Mouse (Mus musculus) liver, embryonic 16.5 days (tissue): ENCODE data around the gene Ints14. TPM values are rescaled to one million over a fixed set of nuclear protein-coding genes. Genes with fewer than 3 reads are reported as not detected.
"Not testable (repeated sequence)": the region's sequence is repeated elsewhere in the genome, so short reads cannot be mapped to it uniquely, and the experiment has no call there.

Experiments used
- ATAC-seq: fragments of 200-750 bp; cut with Nextera tagmentation; 2 replicates; pipeline ENCODE4 v1.8.0; 2017; ENCODE audit warnings: low read depth, mild to moderate bottlenecking, moderate number of reproducible peaks, moderate library complexity
- H3K27ac ChIP-seq: fragments of 300-500 bp; sonication (generic); 2 replicates; pipeline ENCODE4 v1.5.1; 2014; ENCODE audit warnings: mild to moderate bottlenecking, low read length
- H3K27me3 ChIP-seq: fragments of 300-500 bp; sonication (generic); 2 replicates; pipeline ENCODE4 v1.6.1; 2014; ENCODE audit warnings: low read depth, low read length, mixed read lengths; ENCODE audit not compliant: control insufficient read depth, insufficient read depth
- H3K36me3 ChIP-seq: fragments of 300-500 bp; sonication (generic); 2 replicates; pipeline ENCODE4 v1.6.1; 2014; ENCODE audit warnings: mild to moderate bottlenecking; ENCODE audit not compliant: control insufficient read depth, insufficient read depth
- H3K4me1 ChIP-seq: fragments of 300-500 bp; sonication (generic); 2 replicates; pipeline ENCODE4 v1.6.1; 2014; ENCODE audit warnings: low read depth, low read length, mixed read lengths; ENCODE audit not compliant: control insufficient read depth
- H3K4me2 ChIP-seq: fragments of 300-500 bp; sonication (generic); 2 replicates; pipeline ENCODE4 v1.6.1; 2014; ENCODE audit warnings: low read depth, low read length, mixed read lengths
- H3K4me3 ChIP-seq: fragments of 300-500 bp; sonication (generic); 2 replicates; pipeline ENCODE4 v1.5.1; 2014; ENCODE audit warnings: low read depth, mild to moderate bottlenecking, low read length
- H3K9ac ChIP-seq: fragments of 300-500 bp; sonication (generic); 2 replicates; pipeline ENCODE4 v1.6.1; 2014; ENCODE audit warnings: low read depth, low read length
- H3K9me3 ChIP-seq: fragments of 300-500 bp; sonication (generic); replicated peaks from 2 replicates; pipeline ENCODE4 v1.6.1; 2016; ENCODE audit warnings: low read length; ENCODE audit not compliant: control insufficient read depth
- WGBS: fragments of 180-500 bp; shearing (Covaris S2); extraction: QIAGEN DNeasy Blood & Tissue Kit; methylation state at CpG from one replicate; pipeline ENCODE4 v1.1.7; 2014; ENCODE audit not compliant: insufficient replicate concordance; 5-methylcytosine and 5-hydroxymethylcytosine counted together
- polyA plus RNA-seq: library from polyadenylated mRNA; unstranded; fragments of >200 nt; fragmentation: Nextera tagmentation; extraction: Ambion mirVana; gene quantifications from 2 replicates; pipeline ENCODE4 v1.2.1, GENCODE M21; 2015

The Ints14 gene
- polyA plus RNA-seq, 1 experiment from 2014 or later, result 19.1 TPM

GRCm38 (mm10) chr9:64980548-64980947, 19.8 kb downstream of the Ints14 start:
- no peak overlapping the region for H3K4me3 ChIP-seq
- H3K4me2 ChIP-seq, result no peak overlapping the region
- 75% methylated on average over 3 of the region's 3 CpGs for WGBS
- ATAC-seq, result no peak
- no peaks in the 10 kb centered on the region for H3K27me3 ChIP-seq
- H3K27ac ChIP-seq, result no peak overlapping the region
- peaks cover 9% of the 10 kb centered on the region for H3K4me1 ChIP-seq
- H3K36me3 ChIP-seq, result peaks cover 50% of the 10 kb centered on the region
- no peak overlapping the region for H3K9ac ChIP-seq
- H3K9me3 ChIP-seq, result no peaks in the 10 kb centered on the region

GRCm38 (mm10) chr9:64981904-64982303, 21.2 kb downstream of the Ints14 start:
- H3K9ac ChIP-seq, result no peak overlapping the region

GRCm38 (mm10) chr9:64985037-64985794, 24.5 kb downstream of the Ints14 start:
- 29% methylated on average over 8 of the region's 8 CpGs for WGBS
- peak; percentile 91 for ATAC-seq
- Histone ChIP-seq H3K4me3 (no peak overlapping the region), H3K4me1 (peaks cover 14% of the 10 kb centered on the region), H3K9ac (no peak overlapping the region), H3K27ac (peak overlapping the region; percentile 39; the same call in 1 of the 2 replicates), H3K27me3 (no peaks in the 10 kb centered on the region), H3K9me3 (no peaks in the 10 kb centered on the region), H3K4me2 (peak overlapping the region; percentile 21), H3K36me3 (peaks cover 52% of the 10 kb centered on the region)

More at GRCm38 (mm10) chr9:64981904-64982303, 21.2 kb downstream of the Ints14 start:
- Histone ChIP-seq H3K36me3 (peaks cover 54% of the 10 kb centered on the region), H3K27me3 (no peaks in the 10 kb centered on the region), H3K4me3 (no peak overlapping the region), H3K9me3 (no peaks in the 10 kb centered on the region), H3K4me1 (peaks cover 14% of the 10 kb centered on the region), H3K4me2 (no peak overlapping the region), H3K27ac (no peak overlapping the region)
- WGBS, result 44% methylated on average over 1 of the region's 1 CpGs
- ATAC-seq, result no peak

DNA sequence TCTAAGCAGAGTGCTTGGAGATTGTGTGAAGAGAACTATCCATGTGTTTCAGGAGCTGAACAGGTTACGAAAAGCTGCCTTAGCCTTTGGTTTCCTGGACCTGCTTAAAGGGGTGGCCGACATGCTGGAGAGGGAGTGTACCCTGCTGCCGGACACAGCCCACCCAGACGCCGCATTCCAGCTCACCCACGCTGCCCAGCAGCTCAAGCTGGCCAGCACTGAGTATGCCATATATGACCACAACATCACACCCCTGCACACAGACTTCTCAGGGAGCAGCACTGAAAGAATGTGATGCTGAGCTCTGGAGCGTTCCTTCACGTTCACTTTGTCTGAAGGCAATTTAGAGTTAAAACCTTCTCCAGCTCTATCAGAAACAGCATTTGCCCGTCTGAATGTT, 25.1 kb downstream of the Ints14 start:
- Histone ChIP-seq H3K4me2 (peak overlapping the region; percentile 21; the same call in 1 of the 2 replicates), H3K36me3 (peaks cover 51% of the 10 kb centered on the region), H3K27ac (peak overlapping the region; percentile 2; the same call in 1 of the 2 replicates), H3K4me3 (no peak overlapping the region), H3K4me1 (peaks cover 14% of the 10 kb centered on the region), H3K9me3 (no peaks in the 10 kb centered on the region), H3K9ac (no peak overlapping the region), H3K27me3 (no peaks in the 10 kb centered on the region)
- WGBS, result 85% methylated on average over 9 of the region's 9 CpGs
- no peak for ATAC-seq

- no peak for ATAC-seq
- H3K9ac ChIP-seq, result no peak overlapping the region
- WGBS, result 77% methylated on average over 2 of the region's 2 CpGs
- H3K9me3 ChIP-seq, result no peaks in the 10 kb centered on the region
- H3K27me3 ChIP-seq, result no peaks in the 10 kb centered on the region
- peaks cover 14% of the 10 kb centered on the region for H3K4me1 ChIP-seq
- H3K4me3 ChIP-seq, result no peak overlapping the region
- H3K4me2 ChIP-seq, result no peak overlapping the region
- no peak overlapping the region for H3K27ac ChIP-seq
- peaks cover 33% of the 10 kb centered on the region for H3K36me3 ChIP-seq
Measured at GRCm38 (mm10) chr9:64987651-64988050, 26.9 kb downstream of the Ints14 start.

DNA sequence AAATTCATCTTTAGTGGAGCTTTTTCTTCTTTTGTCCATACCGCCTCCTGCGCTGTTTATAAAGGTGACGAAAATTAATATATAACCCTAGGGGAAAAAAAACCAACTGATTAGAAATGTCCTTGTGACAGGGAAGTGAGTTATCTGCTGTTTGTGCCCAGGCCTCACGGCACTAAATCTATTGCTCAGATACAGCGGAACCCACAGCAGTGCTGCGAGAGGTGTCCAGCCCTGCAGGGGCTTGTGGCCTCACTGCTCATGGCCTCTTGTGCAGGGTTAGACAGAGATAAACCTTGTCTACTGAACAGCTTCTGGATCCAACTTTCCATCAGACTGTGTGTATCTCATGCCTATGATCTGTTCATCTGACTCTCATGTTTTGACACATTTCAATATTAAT, 27.7 kb downstream of the Ints14 start:
- Histone ChIP-seq H3K4me1 (peaks cover 14% of the 10 kb centered on the region), H3K4me3 (no peak overlapping the region), H3K27ac (no peak overlapping the region), H3K36me3 (peaks cover 30% of the 10 kb centered on the region), H3K27me3 (no peaks in the 10 kb centered on the region), H3K4me2 (no peak overlapping the region), H3K9me3 (no peaks in the 10 kb centered on the region), H3K9ac (no peak overlapping the region)
- ATAC-seq, result no peak
- WGBS, result 58% methylated on average over 6 of the region's 6 CpGs

GRCm38 (mm10) chr9:64990291-64990690, 29.6 kb downstream of the Ints14 start:
- peaks cover 7% of the 10 kb centered on the region for H3K4me1 ChIP-seq
- no peaks in the 10 kb centered on the region for H3K27me3 ChIP-seq
- no peak overlapping the region for H3K4me3 ChIP-seq
- ATAC-seq, result no peak
- peaks cover 25% of the 10 kb centered on the region for H3K36me3 ChIP-seq
- no peak overlapping the region for H3K9ac ChIP-seq
- H3K4me2 ChIP-seq, result no peak overlapping the region
- H3K27ac ChIP-seq, result no peak overlapping the region
- 78% methylated on average over 7 of the region's 7 CpGs for WGBS
- H3K9me3 ChIP-seq, result no peaks in the 10 kb centered on the region

- not testable (repeated sequence) for H3K9ac ChIP-seq, H3K27me3 ChIP-seq, H3K9me3 ChIP-seq, H3K27ac ChIP-seq, H3K4me2 ChIP-seq, ATAC-seq, H3K4me3 ChIP-seq, H3K4me1 ChIP-seq
- WGBS, result 74% methylated on average over 1 of the region's 1 CpGs
- peaks cover 14% of the 10 kb centered on the region for H3K36me3 ChIP-seq
Measured at GRCm38 (mm10) chr9:64995464-64995863, 34.8 kb downstream of the Ints14 start.

DNA sequence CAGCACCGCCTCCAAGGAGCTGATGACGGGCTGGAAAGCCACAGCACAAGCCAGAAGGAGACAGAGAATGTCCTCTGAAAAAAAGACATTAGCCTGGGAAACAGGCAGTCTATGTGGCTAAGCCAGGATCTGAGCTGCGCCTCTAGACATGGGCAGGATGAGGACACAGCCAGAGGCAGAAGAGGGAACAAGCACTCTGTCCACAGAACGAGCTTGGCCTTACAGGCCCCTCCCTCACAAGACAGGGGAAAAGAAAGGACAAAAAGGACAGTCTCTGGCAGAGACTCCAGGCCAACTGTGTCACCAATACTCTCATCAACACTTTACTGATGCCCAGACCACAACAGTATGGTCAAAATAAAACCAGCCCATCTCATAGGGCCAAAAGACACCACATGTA, 40.8 kb downstream of the Ints14 start:
- H3K36me3 ChIP-seq, result peaks cover 31% of the 10 kb centered on the region

More for the DNA sequence above, 40.8 kb downstream of the Ints14 start:
- ATAC-seq, result no peak
- H3K4me2 ChIP-seq, result no peak overlapping the region
- no peak overlapping the region for H3K4me3 ChIP-seq
- H3K9ac ChIP-seq, result no peak overlapping the region
- no peaks in the 10 kb centered on the region for H3K4me1 ChIP-seq
- H3K9me3 ChIP-seq, result no peaks in the 10 kb centered on the region
- H3K27ac ChIP-seq, result no peak overlapping the region
- no peaks in the 10 kb centered on the region for H3K27me3 ChIP-seq
- WGBS, result 68% methylated on average over 4 of the region's 4 CpGs
